Mouse (Mus musculus) brain, embryonic 14.5 days (tissue): ENCODE results near the gene Dnajc10.

ENCODE experiments used
- CTCF ChIP-seq: fragments of 200-500 bp; IDR thresholded peaks from 2 replicates; pipeline ENCODE4 v1.5.1; 2012; ENCODE audit warnings: inconsistent platforms, mild to moderate bottlenecking, moderate library complexity, borderline replicate concordance; ENCODE audit not compliant: insufficient read depth, insufficient read length; ENCODE audit errors: extremely low read depth
- POLR2A ChIP-seq: fragments of 200-500 bp; IDR thresholded peaks from 2 replicates; pipeline ENCODE4 v1.6.1; 2012; ENCODE audit warnings: mild to moderate bottlenecking, inconsistent platforms, borderline replicate concordance; ENCODE audit not compliant: poor library complexity, insufficient read depth, insufficient read length, severe bottlenecking; ENCODE audit errors: extremely low read depth

- TF ChIP-seq POLR2A (no peak), CTCF (no peak)
These were observed 10.5 kb downstream of the Dnajc10 start for GRCm38 (mm10) chr2:80325779-80326178.
